Mouse (Mus musculus) large intestine, adult 2 months (tissue): Measurements from ENCODE around the gene Adgrf1. TPM values are rescaled to one million over a fixed set of nuclear protein-coding genes. Genes with fewer than 3 reads are reported as not detected.

ENCODE experiments used
- DNase-seq: peaks from one replicate; pipeline ENCODE4 v3.0.0-alpha.2; 2012; ENCODE audit warnings: low read depth, low spot score
- WGBS: fragments of 180-500 bp; shearing (Covaris S2); methylation state at CpG from one replicate; pipeline ENCODE4 v1.1.7; 2018; 5-methylcytosine and 5-hydroxymethylcytosine counted together
- polyA plus RNA-seq: library from polyadenylated mRNA; depleted of rRNA; stranded (reverse); fragments of >200 nt; gene quantifications from 2 replicates; pipeline ENCODE4 v1.2.3, GENCODE M21; 2012; rRNA removed

Adgrf1 gene
- 0.04 and 0.12 TPM in 2 replicates for polyA plus RNA-seq

- WGBS: 14% methylated on average over 6 of the region's 6 CpGs
- DNase-seq: no peak
These were observed at the start of gene Adgrf1 for GRCm38 (mm10) chr17:43270161-43270560. Adgrf1 (plus strand) TSS chr17:43270329.

- 59% methylated on average over 6 of the region's 6 CpGs for WGBS
- no peak for DNase-seq
These were observed 44.0 kb upstream of the Adgrf1 start for GRCm38 (mm10) chr17:43226101-43226500.

GRCm38 (mm10) chr17:43229621-43230513, 40.3 kb upstream of the Adgrf1 start:
- DNase-seq: peak; percentile 70
- 30% methylated on average over 12 of the region's 12 CpGs for WGBS

- 85% methylated on average over 7 of the region's 7 CpGs for WGBS
- DNase-seq: no peak
These were observed 39.3 kb upstream of the Adgrf1 start for GRCm38 (mm10) chr17:43230821-43231220.

- no peak for DNase-seq
- 17% methylated on average over 6 of the region's 6 CpGs for WGBS
These were observed 37.4 kb upstream of the Adgrf1 start for GRCm38 (mm10) chr17:43232769-43233168.

GRCm38 (mm10) chr17:43236656-43237250, 33.4 kb upstream of the Adgrf1 start:
- WGBS: 76% methylated on average over 14 of the region's 14 CpGs
- DNase-seq: no peak

- 60% methylated on average over 6 of the region's 6 CpGs for WGBS
- no peak for DNase-seq
These were observed 31.1 kb upstream of the Adgrf1 start for GRCm38 (mm10) chr17:43239035-43239434.

- DNase-seq: no peak
- WGBS: 9% methylated on average over 10 of the region's 10 CpGs
These were observed 29.0 kb upstream of the Adgrf1 start for GRCm38 (mm10) chr17:43241134-43241533.

GRCm38 (mm10) chr17:43242609-43243008, 27.5 kb upstream of the Adgrf1 start:
- 34% methylated on average over 3 of the region's 3 CpGs for WGBS

GRCm38 (mm10) chr17:43245364-43245763, 24.8 kb upstream of the Adgrf1 start:
- no peak for DNase-seq

More at GRCm38 (mm10) chr17:43242609-43243008, 27.5 kb upstream of the Adgrf1 start:
- no peak for DNase-seq

GRCm38 (mm10) chr17:43247245-43247644, 22.9 kb upstream of the Adgrf1 start:
- 93% methylated on average over 3 of the region's 3 CpGs for WGBS

More at GRCm38 (mm10) chr17:43245364-43245763, 24.8 kb upstream of the Adgrf1 start:
- WGBS: 81% methylated on average over 6 of the region's 6 CpGs

GRCm38 (mm10) chr17:43249645-43250044, 20.5 kb upstream of the Adgrf1 start:
- no peak for DNase-seq
- 37% methylated on average over 3 of the region's 3 CpGs for WGBS

More at GRCm38 (mm10) chr17:43247245-43247644, 22.9 kb upstream of the Adgrf1 start:
- no peak for DNase-seq

- no peak for DNase-seq
These were observed 18.6 kb upstream of the Adgrf1 start for GRCm38 (mm10) chr17:43251249-43252125.

GRCm38 (mm10) chr17:43252846-43253245, 17.3 kb upstream of the Adgrf1 start:
- 90% methylated on average over 11 of the region's 11 CpGs for WGBS
- no peak for DNase-seq

More at GRCm38 (mm10) chr17:43251249-43252125, 18.6 kb upstream of the Adgrf1 start:
- WGBS: 41% methylated on average over 5 of the region's 5 CpGs

- no peak for DNase-seq
- WGBS: 48% methylated on average over 3 of the region's 3 CpGs
These were observed 15.9 kb upstream of the Adgrf1 start for GRCm38 (mm10) chr17:43254261-43254660.

- WGBS: 65% methylated on average over 12 of the region's 12 CpGs
- DNase-seq: no peak
These were observed 13.5 kb upstream of the Adgrf1 start for GRCm38 (mm10) chr17:43256536-43257135.

- no peak for DNase-seq
- 95% methylated on average over 1 of the region's 1 CpGs for WGBS
These were observed 12.4 kb upstream of the Adgrf1 start for GRCm38 (mm10) chr17:43257699-43258098.

- DNase-seq: no peak
- WGBS: 92% methylated on average over 5 of the region's 5 CpGs
These were observed 8.2 kb upstream of the Adgrf1 start for GRCm38 (mm10) chr17:43261937-43262336.

- 77% methylated on average over 7 of the region's 7 CpGs for WGBS
- DNase-seq: no peak
These were observed 5.4 kb upstream of the Adgrf1 start for GRCm38 (mm10) chr17:43264739-43265138.
